Mouse (Mus musculus): ENCODE results near the gene Spata3. TPM values are rescaled to one million over a fixed set of nuclear protein-coding genes. Genes with fewer than 3 reads are reported as not detected.

The Spata3 gene
- polyA plus RNA-seq, 1 experiment from 2014 or later = 0.24 TPM

GRCm38 (mm10) chr1:86053198-86053921, 36.7 kb downstream of the Spata3 start:
- ATAC-seq (ENCODE audit: insufficient read depth) = no peak

DNA sequence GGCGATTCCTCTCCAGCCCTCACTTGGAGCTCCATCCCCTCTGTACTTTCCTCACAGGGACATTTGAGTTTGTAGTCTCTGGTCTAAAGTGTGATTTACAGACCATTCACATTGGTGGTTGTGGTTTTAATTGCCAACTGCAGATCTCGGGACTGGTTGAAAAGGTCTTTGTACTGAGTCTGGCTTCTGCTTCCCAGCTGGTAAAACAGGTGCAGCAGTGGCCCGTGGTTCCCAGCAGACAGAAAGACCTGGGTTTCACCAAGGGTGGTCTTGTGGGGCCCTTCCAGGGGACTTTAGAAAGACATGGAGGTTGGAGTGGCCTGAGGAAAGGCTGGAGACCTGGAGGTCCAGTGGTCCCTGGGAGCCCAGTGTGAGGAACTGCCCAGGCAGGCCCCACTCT, 38.3 kb downstream of the Spata3 start:
- ATAC-seq (ENCODE audit: insufficient read depth) = no peak
- H3K4me3 ChIP-seq (replicated peaks) = no peak overlapping the region
- H3K36me3 ChIP-seq (replicated peaks) = no peaks in the 10 kb centered on the region
- peak overlapping the region; percentile 68 for H3K27ac ChIP-seq (replicated peaks)
- H3K9me3 ChIP-seq (replicated peaks) = no peaks in the 10 kb centered on the region
- no peaks in the 10 kb centered on the region for H3K27me3 ChIP-seq
- peaks cover 20% of the 10 kb centered on the region for H3K4me1 ChIP-seq (replicated peaks)
- no peak overlapping the region for H3K4me2 ChIP-seq
- no peak overlapping the region for H3K9ac ChIP-seq
- WGBS (ENCODE audit: insufficient replicate concordance) = 36% methylated on average over 3 of the region's 3 CpGs

More at GRCm38 (mm10) chr1:86053198-86053921, 36.7 kb downstream of the Spata3 start:
- Histone ChIP-seq H3K9me3 (replicated peaks) (no peaks in the 10 kb centered on the region), H3K36me3 (replicated peaks) (no peaks in the 10 kb centered on the region), H3K9ac (no peak overlapping the region), H3K4me3 (replicated peaks) (no peak overlapping the region), H3K4me2 (no peak overlapping the region), H3K27ac (replicated peaks) (0 out of 2 replicates have a peak overlapping the region, but pooled peaks have one; percentile 29), H3K4me1 (replicated peaks) (0 out of 2 replicates have a peak, but pooled peaks cover 8% of the 10 kb centered on the region), H3K27me3 (peaks cover 10% of the 10 kb centered on the region)
- WGBS (ENCODE audit: insufficient replicate concordance) = 68% methylated on average over 12 of the region's 12 CpGs

GRCm38 (mm10) chr1:86056284-86056683, 39.7 kb downstream of the Spata3 start:
- H3K9me3 ChIP-seq (replicated peaks) = no peaks in the 10 kb centered on the region
- peaks cover 24% of the 10 kb centered on the region for H3K4me1 ChIP-seq (replicated peaks)
- ATAC-seq (ENCODE audit: insufficient read depth) = peak; percentile 81
- no peaks in the 10 kb centered on the region for H3K36me3 ChIP-seq (replicated peaks)
- 67% methylated on average over 4 of the region's 4 CpGs for WGBS (ENCODE audit: insufficient replicate concordance)
- peak overlapping the region; percentile 82 for H3K27ac ChIP-seq (replicated peaks)
- no peak overlapping the region; the same call in 1 of the 2 replicates for H3K4me2 ChIP-seq
- H3K4me3 ChIP-seq (replicated peaks) = no peak overlapping the region
- no peak overlapping the region for H3K9ac ChIP-seq
- no peaks in the 10 kb centered on the region for H3K27me3 ChIP-seq

- no peaks in the 10 kb centered on the region; the same call in 1 of the 2 replicates for H3K36me3 ChIP-seq (replicated peaks)
- peak overlapping the region; percentile 40; the same call in 1 of the 2 replicates for H3K9ac ChIP-seq
- peak; percentile 46 for ATAC-seq (ENCODE audit: insufficient read depth)
- H3K27ac ChIP-seq (replicated peaks) = peak overlapping the region; percentile 54; the same call in 1 of the 2 replicates
- H3K4me1 ChIP-seq (replicated peaks) = peaks cover 33% of the 10 kb centered on the region
- peak overlapping the region; percentile 71 for H3K4me2 ChIP-seq
- H3K4me3 ChIP-seq (replicated peaks) = peak overlapping the region; percentile 43
- no peaks in the 10 kb centered on the region for H3K27me3 ChIP-seq
- 9% methylated on average over 21 of the region's 21 CpGs for WGBS (ENCODE audit: insufficient replicate concordance)
- no peaks in the 10 kb centered on the region for H3K9me3 ChIP-seq (replicated peaks)
Measured at GRCm38 (mm10) chr1:86058856-86059769, 42.5 kb downstream of the Spata3 start.

DNA sequence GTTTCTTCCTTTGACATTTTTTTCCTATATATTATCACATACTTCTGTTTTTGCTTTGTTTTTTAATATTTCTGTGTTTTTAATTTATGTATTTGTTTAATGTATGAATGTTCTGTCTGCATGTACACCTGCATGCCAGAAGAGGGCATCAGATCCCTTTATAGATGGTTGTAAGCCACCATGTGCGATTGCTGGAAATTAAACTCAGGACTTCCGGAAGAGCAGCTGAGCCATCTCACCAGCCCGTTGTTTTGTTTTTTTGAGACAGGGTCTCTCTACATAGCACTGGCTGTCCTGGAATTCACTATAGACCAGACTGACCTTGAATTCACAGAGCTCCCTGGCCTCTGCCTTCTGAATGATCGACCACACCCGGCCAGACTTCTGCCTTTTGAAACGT, 45.9 kb downstream of the Spata3 start:
- H3K27ac ChIP-seq (replicated peaks) = no peak overlapping the region
- peaks cover 44% of the 10 kb centered on the region for H3K4me1 ChIP-seq (replicated peaks)
- ATAC-seq (ENCODE audit: insufficient read depth) = no peak
- 76% methylated on average over 6 of the region's 6 CpGs for WGBS (ENCODE audit: insufficient replicate concordance)
- no peak overlapping the region for H3K9ac ChIP-seq
- no peaks in the 10 kb centered on the region for H3K27me3 ChIP-seq
- no peak overlapping the region for H3K4me2 ChIP-seq
- H3K4me3 ChIP-seq (replicated peaks) = no peak overlapping the region
- peaks cover 5% of the 10 kb centered on the region for H3K36me3 ChIP-seq (replicated peaks)
- no peaks in the 10 kb centered on the region for H3K9me3 ChIP-seq (replicated peaks)

DNA sequence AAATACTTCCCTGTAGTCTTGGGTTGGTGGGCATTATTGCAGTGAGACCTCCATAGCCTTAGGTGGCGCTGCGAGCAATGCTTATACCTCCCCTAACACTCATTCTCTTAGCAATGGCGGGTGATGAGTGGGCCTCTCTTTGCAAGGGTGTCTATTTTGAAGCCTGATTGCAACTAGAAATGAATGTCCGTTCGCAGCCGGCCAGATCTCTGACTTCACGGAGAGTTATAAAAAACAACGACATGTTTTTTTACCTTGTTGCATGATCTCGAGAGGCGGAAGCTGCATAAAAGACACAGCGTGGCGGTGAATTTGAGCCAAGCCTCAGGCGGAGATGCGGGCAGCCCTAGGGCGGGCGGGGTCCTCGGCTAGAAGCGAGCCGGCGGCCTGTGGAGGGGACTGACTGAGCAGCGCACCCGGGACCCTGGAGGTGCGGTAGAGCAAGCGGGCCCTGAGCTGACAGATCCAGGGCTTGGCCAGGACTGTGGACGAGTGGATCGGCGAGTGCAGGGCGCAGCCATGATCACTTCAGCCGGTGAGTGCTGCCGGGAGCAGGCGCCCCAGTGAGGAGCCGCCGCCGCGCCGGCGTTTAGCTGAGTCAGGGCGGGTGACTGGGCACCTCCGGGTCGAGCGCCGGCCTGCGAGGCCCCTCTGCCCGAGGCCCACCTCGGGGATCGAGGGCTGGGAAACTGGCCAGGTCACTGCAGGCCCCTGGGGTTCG, 47.8 kb downstream of the Spata3 start, which contains the start of gene Psmd1:
Psmd1 (plus strand) TSS at position 117 of the 721 bp plus-strand sequence.
- no peaks in the 10 kb centered on the region for H3K9me3 ChIP-seq (replicated peaks)
- H3K4me1 ChIP-seq (replicated peaks) = peaks cover 43% of the 10 kb centered on the region
- H3K4me3 ChIP-seq (replicated peaks) = peak within 1 kb of the TSS; percentile 98
- H3K9ac ChIP-seq = peak within 1 kb of the TSS; percentile 97
- H3K4me2 ChIP-seq = peak within 1 kb of the TSS; percentile 74
- under 1% methylated on average over 47 of the region's 47 CpGs for WGBS (ENCODE audit: insufficient replicate concordance)
- peaks cover 10% of the 10 kb centered on the region for H3K36me3 ChIP-seq (replicated peaks)
- H3K27me3 ChIP-seq = no peaks in the 10 kb centered on the region
- peak within 1 kb of the TSS; percentile 89 for H3K27ac ChIP-seq (replicated peaks)
- ATAC-seq (ENCODE audit: insufficient read depth) = peak; percentile 91

DNA sequence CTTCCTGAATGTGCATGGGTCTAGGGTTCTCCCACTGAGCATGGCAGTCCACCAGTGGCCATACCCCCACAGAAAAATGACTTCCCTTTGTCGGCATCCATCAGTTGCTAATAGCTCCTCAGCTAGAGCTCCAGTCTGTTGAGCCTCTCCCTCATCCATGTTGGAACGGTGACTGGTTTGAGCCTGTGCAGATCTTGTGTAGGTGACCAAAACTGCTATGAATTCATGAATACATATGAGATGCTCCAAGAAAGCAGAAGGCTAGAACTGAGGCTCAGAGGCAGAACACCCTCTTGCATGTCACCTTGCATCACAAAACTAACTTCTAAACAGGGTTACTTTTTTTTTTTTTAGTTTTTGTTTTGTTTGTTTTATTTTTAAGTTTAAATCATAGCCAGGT, 59.9 kb downstream of the Spata3 start:
- Histone ChIP-seq H3K27me3 (no peaks in the 10 kb centered on the region), H3K9ac (no peak overlapping the region), H3K4me2 (no peak overlapping the region), H3K9me3 (replicated peaks) (no peaks in the 10 kb centered on the region), H3K36me3 (replicated peaks) (peaks cover 84% of the 10 kb centered on the region), H3K4me3 (replicated peaks) (no peak overlapping the region), H3K4me1 (replicated peaks) (no peaks in the 10 kb centered on the region), H3K27ac (replicated peaks) (no peak overlapping the region)
- WGBS (ENCODE audit: insufficient replicate concordance) = 93% methylated on average over 2 of the region's 2 CpGs
- no peak for ATAC-seq (ENCODE audit: insufficient read depth)

Other genes starting within 250 kb of the Spata3 start
- gene A630001G21Rik, start 238.2 kb upstream of the Spata3 start, polyA plus RNA-seq (2015; fragmentation: Nextera tagmentation; extraction: Ambion mirVana) = 1.9 and 2.8 TPM in 2 replicates
- 11.2 and 12.1 TPM in 2 replicates for gene Cab39, start 223.4 kb upstream of the Spata3 start, polyA plus RNA-seq (2015; fragmentation: Nextera tagmentation; extraction: Ambion mirVana)
- 48.9 and 59.6 TPM in 2 replicates for gene Itm2c, start 122.5 kb upstream of the Spata3 start, polyA plus RNA-seq (2015; fragmentation: Nextera tagmentation; extraction: Ambion mirVana)
- gene 4933407L21Rik, start 88.3 kb upstream of the Spata3 start, polyA plus RNA-seq (2015; fragmentation: Nextera tagmentation; extraction: Ambion mirVana) = not detected in 2 replicates
- gene Gpr55, start 55.8 kb upstream of the Spata3 start, polyA plus RNA-seq (2015; fragmentation: Nextera tagmentation; extraction: Ambion mirVana) = 0.02 and 0.09 TPM in 2 replicates
- gene 2810459M11Rik, start 29.0 kb downstream of the Spata3 start, polyA plus RNA-seq (2015; fragmentation: Nextera tagmentation; extraction: Ambion mirVana) = 24.0 and 28.1 TPM in 2 replicates
- gene Psmd1, start 47.6 kb downstream of the Spata3 start, polyA plus RNA-seq (2015; fragmentation: Nextera tagmentation; extraction: Ambion mirVana) = 88.6 and 90.5 TPM in 2 replicates
- 0.07 and 0.15 TPM in 2 replicates for gene Htr2b, start 95.2 kb downstream of the Spata3 start, polyA plus RNA-seq (2015; fragmentation: Nextera tagmentation; extraction: Ambion mirVana)
- not detected in 2 replicates for gene Gm21972, start 116.8 kb downstream of the Spata3 start, polyA plus RNA-seq (2015; fragmentation: Nextera tagmentation; extraction: Ambion mirVana)
- 8.9 and 9.3 TPM in 2 replicates for gene Armc9, start 138.0 kb downstream of the Spata3 start, polyA plus RNA-seq (2015; fragmentation: Nextera tagmentation; extraction: Ambion mirVana)

Data from liver, embryonic 15.5 days (tissue).